Mouse (Mus musculus) cortical plate, adult 2 months (tissue): ENCODE data around the gene Nck2.

Experiments used
- CTCF ChIP-seq: fragments of 200-500 bp; IDR thresholded peaks from 2 replicates; pipeline ENCODE4 v1.5.1; 2011; ENCODE audit warnings: mild to moderate bottlenecking, control low read depth, low read length; ENCODE audit not compliant: insufficient read depth; ENCODE audit errors: extremely low read depth
- POLR2A ChIP-seq: fragments of 200-500 bp; IDR thresholded peaks from 2 replicates; pipeline ENCODE4 v1.6.1; 2011; ENCODE audit warnings: mild to moderate bottlenecking, low read length, control low read depth; ENCODE audit not compliant: insufficient read depth; ENCODE audit errors: extremely low read depth

DNA sequence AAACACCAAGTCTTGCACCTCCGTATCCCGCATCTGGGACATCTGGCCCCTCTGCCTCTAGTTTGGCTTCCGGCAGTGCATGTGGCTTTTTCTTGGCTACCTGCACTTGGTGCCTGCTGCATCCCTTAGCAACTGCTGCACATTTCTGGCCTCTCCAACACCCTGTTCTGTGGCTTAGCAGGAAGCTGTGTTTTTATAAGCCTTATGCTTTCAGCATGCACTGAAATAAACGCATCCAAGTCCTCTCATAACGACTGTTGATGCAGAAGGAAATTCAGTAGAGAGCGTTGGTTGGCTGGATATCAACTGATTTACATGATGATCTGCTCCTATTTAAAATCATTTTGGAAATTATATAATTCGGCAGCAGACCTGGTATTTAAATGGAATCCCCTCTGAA is 86.9 kb downstream of the Nck2 start:
- TF ChIP-seq CTCF, result no peak
- TF ChIP-seq POLR2A, result no peak
